Mouse (Mus musculus): Measurements from ENCODE around the gene Olfr1250.

The Olfr1250 gene

GRCm38 (mm10) chr2:89661367-89661766 lies at the start of gene Olfr1250:
Gene Olfr1250 (minus strand): TSS chr2:89661467.
- in situ Hi-C loops (cut with MboI, MseI) = no loop called here

- in situ Hi-C loops (cut with MboI, MseI) = no loop called here
Observed at GRCm38 (mm10) chr2:89691980-89692379, 30.7 kb upstream of the Olfr1250 start.

- in situ Hi-C loops (cut with MboI, MseI) = no loop called here
Observed at GRCm38 (mm10) chr2:89671836-89672235, 10.6 kb upstream of the Olfr1250 start, which contains the start of gene Olfr1251. Gene Olfr1251 (minus strand): TSS chr2:89671936.

GRCm38 (mm10) chr2:89634883-89635282 lies 26.4 kb downstream of the Olfr1250 start, which contains the start of gene Olfr1249:
Gene Olfr1249 (minus strand): TSS chr2:89634983.
- in situ Hi-C loops (cut with MboI, MseI) = no loop called here

- in situ Hi-C loops (cut with MboI, MseI) = loop anchor here (10.0 kb wide), 1 partner anchor 363 kb away; the partner anchor contains the start of gene Olfr1228
Observed at GRCm38 (mm10) chr2:89618145-89618544, 43.1 kb downstream of the Olfr1250 start, which contains the start of gene Olfr1248. Gene Olfr1248 (minus strand): TSS chr2:89618245.

- in situ Hi-C loops (cut with MboI, MseI) = loop anchor here (10.0 kb wide), 1 partner anchor 359 kb away; the partner anchor contains the start of gene Olfr1228
Observed at GRCm38 (mm10) chr2:89614030-89614429, 47.2 kb downstream of the Olfr1250 start, which contains the start of gene Olfr1247. Gene Olfr1247 (minus strand): TSS chr2:89614130.

Data from T-helper 2 cell (primary cell).